ENCODE assay signal across 19 mouse cellular contexts in the genomic region with DNA sequence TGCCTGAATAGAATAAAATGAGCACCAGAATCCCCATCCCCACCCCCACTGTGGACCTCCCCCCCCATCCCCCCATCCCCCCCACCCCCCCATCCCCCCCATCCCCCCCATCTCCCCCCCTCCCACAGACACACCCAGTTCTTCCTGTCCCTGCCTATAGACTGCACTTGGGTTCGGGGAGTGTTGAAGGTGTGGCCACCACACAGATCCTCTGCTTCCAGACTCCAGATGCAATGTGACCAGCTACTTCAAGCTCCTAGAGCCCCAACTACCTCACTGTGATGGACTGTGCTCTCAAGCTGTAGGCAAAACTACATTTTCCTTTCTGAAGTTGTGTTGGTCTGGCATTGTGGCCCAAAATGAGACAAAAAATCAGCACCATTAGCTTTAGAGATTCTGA.
A peak's percentile ranks its signal among the peaks of the same experiment; 100 is the strongest.
DNase-seq lines count a peak whose midpoint lies in the region; ATAC-seq and TF ChIP-seq lines count a peak whose summit lies in the region.
"Had no signal": no experiment of that assay in that cellular context is flagged by ENCODE, and none has a peak within 500 bp of the region (broad histone marks: within the 10 kb centered on the region; RNA-seq: fewer than 3 reads in every experiment).

No protein-coding gene starts in this region.

- TF ChIP-seq CTCF in ES-Bruce4 (IDR thresholded peaks at IDR 0.05; ENCODE audit: low read depth, low read length), result no peak

- no peak for TF ChIP-seq POLR2A in ES-Bruce4 (IDR thresholded peaks at IDR 0.05; ENCODE audit: insufficient read depth, low read length)

- H3K4me3 ChIP-seq in ES-Bruce4 (ENCODE audit: low read depth, low read length) (no peak overlapping the region), ES-E14 (ENCODE audit: insufficient read depth in 1 of 2, low read depth in 1 of 2, low read length in 2 of 2, poor library complexity in 1 of 2, severe bottlenecking in 1 of 2) (no peak overlapping the region)
- no peak overlapping the region for H3K4me3 ChIP-seq in midbrain, embryonic 14.5 days (replicated peaks; ENCODE audit: low read depth, low read length)
- H3K4me3 ChIP-seq: embryonic facial prominence, embryonic 10.5 days; embryonic facial prominence, embryonic 12.5 days; forebrain, embryonic 13.5 days; forebrain, embryonic 15.5 days had no signal

- H3K9me3 ChIP-seq in ES-Bruce4 (replicated peaks; ENCODE audit: control insufficient read depth, insufficient read depth, low read length, poor library complexity, severe bottlenecking) (no peaks in the 10 kb centered on the region), ES-E14 (ENCODE audit: control insufficient read depth, insufficient read depth, low read depth, low read length) (no peaks in the 10 kb centered on the region)
- H3K9me3 ChIP-seq in midbrain, embryonic 14.5 days (ENCODE audit: control insufficient read depth, low read length), result no peaks in the 10 kb centered on the region
- H3K9me3 ChIP-seq: embryonic facial prominence, embryonic 10.5 days; embryonic facial prominence, embryonic 12.5 days; forebrain, embryonic 13.5 days; forebrain, embryonic 15.5 days had no signal

- in situ Hi-C loops in ES-E14 (cut with MboI; ENCODE audit: low sequenced_read_pairs in 2 of 2, unreplicated experiment in 2 of 2), result no loop called here

- H3K4me2 ChIP-seq in midbrain, embryonic 14.5 days (ENCODE audit: low read length), result no peak overlapping the region
- H3K4me2 ChIP-seq: embryonic facial prominence, embryonic 12.5 days; forebrain, embryonic 13.5 days; forebrain, embryonic 15.5 days had no signal

- DNase-seq in ES-E14 (ENCODE audit: low read depth, low spot score), result no peak
- no peak for DNase-seq in midbrain, embryonic 14.5 days
- DNase-seq in right cerebral cortex, postnatal 25 days, result no peak
- DNase-seq in frontal cortex, postnatal 14 days (ENCODE audit: low spot score in 2 of 2), result no peak
- DNase-seq: adrenal gland, adult 8-10 months; adrenal gland, postnatal 14 days; adrenal gland, postnatal 36 days; cerebellum, adult 11-12 months; cerebellum, adult 2 months; cerebellum, adult 9-10 months; cerebellum, postnatal 10 days; cerebellum, postnatal 25 days; forebrain, postnatal 0 days had no signal

- peak overlapping the region; percentile 29 for H3K27ac ChIP-seq in ES-Bruce4 (ENCODE audit: insufficient read depth, low read length)
- peak overlapping the region; percentile 64; the same call in 1 of the 2 replicates for H3K27ac ChIP-seq in ES-E14 (ENCODE audit: insufficient read depth, low read depth, low read length, poor library complexity, severe bottlenecking)
- H3K27ac ChIP-seq in midbrain, embryonic 14.5 days (replicated peaks; ENCODE audit: low read depth, low read length), result no peak overlapping the region
- H3K27ac ChIP-seq: embryonic facial prominence, embryonic 10.5 days; embryonic facial prominence, embryonic 12.5 days; forebrain, embryonic 13.5 days; forebrain, embryonic 15.5 days had no signal

- H3K27me3 ChIP-seq in ES-Bruce4 (ENCODE audit: control insufficient read depth, insufficient read depth, low read length, poor library complexity, severe bottlenecking), result no peaks in the 10 kb centered on the region
- peaks cover 6% of the 10 kb centered on the region for H3K27me3 ChIP-seq in midbrain, embryonic 14.5 days (ENCODE audit: control insufficient read depth, insufficient read depth, low read length)
- H3K27me3 ChIP-seq: forebrain, embryonic 15.5 days had no signal

- no peak for ATAC-seq in midbrain, embryonic 14.5 days (ENCODE audit: low FRiP score, low TSS enrichment)
- ATAC-seq: activated CD4-positive, CD25-positive, alpha-beta regulatory T cell, adult 4 months; forebrain, embryonic 13.5 days; forebrain, embryonic 15.5 days; forebrain, postnatal 0 days had no signal

- H3K4me1 ChIP-seq in ES-Bruce4 (ENCODE audit: control insufficient read depth, insufficient read depth, low read length) (peaks cover 5% of the 10 kb centered on the region), ES-E14 (ENCODE audit: control insufficient read depth in 2 of 2, insufficient read depth in 2 of 2, low read length in 2 of 2, poor library complexity in 1 of 2) (peaks cover 15 to 17% of the 10 kb centered on the region in 2 experiments)
- H3K4me1 ChIP-seq in midbrain, embryonic 14.5 days (ENCODE audit: control insufficient read depth, insufficient read depth, low read length), result peaks cover 10% of the 10 kb centered on the region; the same call in 1 of the 2 replicates

- 0 out of 2 replicates have a peak, but pooled peaks have one; percentile 38 for TF ChIP-seq EP300 in ES-Bruce4 (IDR thresholded peaks at IDR 0.05; ENCODE audit: insufficient read depth, low read depth, low read length)

- H3K36me3 ChIP-seq in ES-Bruce4 (ENCODE audit: control insufficient read depth, insufficient read depth, low read length, poor library complexity, severe bottlenecking) (no peaks in the 10 kb centered on the region), ES-E14 (ENCODE audit: control insufficient read depth, insufficient read depth, low read length, poor library complexity, severe bottlenecking) (no peaks in the 10 kb centered on the region)
- H3K36me3 ChIP-seq in midbrain, embryonic 14.5 days (ENCODE audit: control insufficient read depth, insufficient read depth, low read length), result no peaks in the 10 kb centered on the region
- H3K36me3 ChIP-seq: embryonic facial prominence, embryonic 10.5 days; embryonic facial prominence, embryonic 12.5 days; forebrain, embryonic 15.5 days had no signal

- 78% methylated on average over 1 of the region's 1 CpGs for WGBS in midbrain, embryonic 14.5 days

- H3K9ac ChIP-seq in ES-Bruce4 (ENCODE audit: low read depth, poor library complexity, severe bottlenecking) (no peak overlapping the region), ES-E14 (ENCODE audit: insufficient read depth, low read depth, low read length, poor library complexity, severe bottlenecking) (no peak overlapping the region)
- no peak overlapping the region for H3K9ac ChIP-seq in midbrain, embryonic 14.5 days (replicated peaks; ENCODE audit: low read length)
- H3K9ac ChIP-seq: embryonic facial prominence, embryonic 12.5 days; forebrain, embryonic 13.5 days; forebrain, embryonic 15.5 days; forebrain, postnatal 0 days had no signal

TF ChIP-seq in ES-E14, 5 proteins besides CTCF, POLR2A, EP300 and RAD21:
- TF ChIP-seq ZNF384 (IDR thresholded peaks at IDR 0.05; ENCODE audit: low read depth, low read length), result no peak
- TF ChIP-seq ZC3H11A (IDR thresholded peaks at IDR 0.05; ENCODE audit: borderline replicate concordance, low read depth, low read length), result no peak
- TF ChIP-seq HCFC1 (IDR thresholded peaks at IDR 0.05; ENCODE audit: borderline replicate concordance, insufficient read depth, low read length), result no peak
- no peak for TF ChIP-seq CHD2 (IDR thresholded peaks at IDR 0.05; ENCODE audit: low read depth, low read length)
- no peak for TF ChIP-seq MAFK (IDR thresholded peaks at IDR 0.05; ENCODE audit: insufficient read depth, low read depth, low read length)
